Mouse (Mus musculus) forebrain, embryonic 10.5 days (tissue): ENCODE measurements around the gene Inka2. TPM values are rescaled to one million over a fixed set of nuclear protein-coding genes. Genes with fewer than 3 reads are reported as not detected.

Experiments
- DNase-seq: peaks from one replicate; pipeline ENCODE4 v3.0.0-alpha.2; 2017; ENCODE audit warnings: low spot score; ENCODE audit errors: extremely low spot score
- H3K27ac ChIP-seq: fragments of 300-500 bp; sonication (generic); 2 replicates; pipeline ENCODE4 v1.5.1; 2016; ENCODE audit warnings: mild to moderate bottlenecking
- H3K27me3 ChIP-seq: fragments of 300-500 bp; sonication (generic); 2 replicates; pipeline ENCODE4 v1.6.1; 2016; ENCODE audit warnings: mild to moderate bottlenecking; ENCODE audit not compliant: poor library complexity, severe bottlenecking
- H3K36me3 ChIP-seq: fragments of 300-500 bp; sonication (generic); replicated peaks from 2 replicates; pipeline ENCODE4 v1.6.1; 2016; ENCODE audit warnings: mild to moderate bottlenecking, moderate library complexity
- H3K4me1 ChIP-seq: fragments of 300-500 bp; sonication (generic); 2 replicates; pipeline ENCODE4 v1.6.1; 2016
- H3K4me3 ChIP-seq: fragments of 300-500 bp; sonication (generic); 2 replicates; pipeline ENCODE4 v1.5.1; 2016; ENCODE audit warnings: mild to moderate bottlenecking, moderate library complexity
- H3K9me3 ChIP-seq: fragments of 300-500 bp; sonication (generic); 2 replicates; pipeline ENCODE4 v1.6.1; 2016; ENCODE audit warnings: mild to moderate bottlenecking, moderate library complexity
- WGBS: fragments of 180-500 bp; shearing (Covaris S2); methylation state at CpG from one replicate; pipeline ENCODE4 v1.1.7; 2016; 5-methylcytosine and 5-hydroxymethylcytosine counted together
- polyA plus RNA-seq: library from polyadenylated mRNA; unstranded; fragments of >200 nt; fragmentation: Nextera tagmentation; extraction: Ambion mirVana; gene quantifications from 2 replicates; pipeline ENCODE4 v1.2.1, GENCODE M21; 2016

The Inka2 gene
- polyA plus RNA-seq, 1 experiment from 2014 or later, result 2.0 TPM

DNA sequence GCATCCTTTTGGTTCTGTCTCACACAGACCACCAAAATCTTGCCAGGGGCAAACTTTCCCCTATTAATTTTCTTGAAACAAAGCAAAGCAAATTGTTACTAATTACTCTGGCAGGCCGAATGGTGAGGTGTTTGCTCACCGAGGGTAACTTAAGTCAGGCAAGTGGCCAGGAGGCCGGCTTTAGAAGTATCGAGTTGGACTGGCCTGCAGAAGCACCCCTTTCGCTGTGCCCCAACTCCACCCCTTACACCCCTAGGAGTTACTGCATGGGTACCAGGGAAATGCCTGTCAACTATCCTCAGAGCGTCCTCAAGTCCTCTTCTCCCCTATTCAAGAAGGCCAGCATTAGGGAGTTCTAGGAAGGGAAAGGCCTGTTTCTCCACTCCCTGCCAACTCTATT lies 828 bp upstream of the Inka2 start:
- Histone ChIP-seq H3K4me1 (peaks cover 63% of the 10 kb centered on the region), H3K9me3 (no peaks in the 10 kb centered on the region), H3K27me3 (peaks cover 64% of the 10 kb centered on the region), H3K27ac (no peak overlapping the region), H3K4me3 (0 out of 2 replicates have a peak overlapping the region, but pooled peaks have one; percentile 60), H3K36me3 (no peaks in the 10 kb centered on the region)
- no peak for DNase-seq
- 51% methylated on average over 6 of the region's 6 CpGs for WGBS

DNA sequence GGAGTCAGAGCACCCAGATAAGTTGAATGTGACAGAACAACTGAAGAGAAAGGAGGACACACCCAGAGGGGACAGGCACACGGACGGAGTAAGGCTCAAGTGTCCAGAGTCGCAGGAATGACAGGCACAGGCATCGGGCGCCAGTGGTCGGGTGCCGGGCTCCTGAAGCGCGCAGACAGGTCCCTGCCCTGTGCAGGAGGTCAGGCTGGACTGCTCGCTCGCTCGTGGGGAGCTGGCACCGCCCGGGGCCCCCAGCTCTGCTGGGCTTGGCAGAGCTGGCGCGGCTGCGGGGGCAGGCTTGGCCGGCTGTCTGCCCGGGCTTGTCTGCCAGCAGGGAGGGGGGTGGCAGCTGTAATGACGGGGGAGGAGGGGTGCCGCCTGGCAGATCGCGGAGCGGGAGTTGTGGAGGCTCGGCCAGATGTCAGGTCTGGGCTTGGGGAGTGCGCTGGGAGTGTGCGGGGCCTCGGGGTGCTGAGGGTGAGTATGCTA lies 706 bp downstream of the Inka2 start:
- H3K27me3 ChIP-seq, result peaks cover 60% of the 10 kb centered on the region
- no peaks in the 10 kb centered on the region for H3K9me3 ChIP-seq
- H3K36me3 ChIP-seq, result no peaks in the 10 kb centered on the region
- peaks cover 55% of the 10 kb centered on the region for H3K4me1 ChIP-seq
- H3K4me3 ChIP-seq, result peak overlapping the region; percentile 60
- DNase-seq, result no peak
- under 1% methylated on average over 27 of the region's 28 CpGs for WGBS
- H3K27ac ChIP-seq, result peak overlapping the region; percentile 79

- H3K4me1 ChIP-seq, result peaks cover 55% of the 10 kb centered on the region
Measured at GRCm38 (mm10) chr3:105705561-105705960, 1.2 kb downstream of the Inka2 start.

DNA sequence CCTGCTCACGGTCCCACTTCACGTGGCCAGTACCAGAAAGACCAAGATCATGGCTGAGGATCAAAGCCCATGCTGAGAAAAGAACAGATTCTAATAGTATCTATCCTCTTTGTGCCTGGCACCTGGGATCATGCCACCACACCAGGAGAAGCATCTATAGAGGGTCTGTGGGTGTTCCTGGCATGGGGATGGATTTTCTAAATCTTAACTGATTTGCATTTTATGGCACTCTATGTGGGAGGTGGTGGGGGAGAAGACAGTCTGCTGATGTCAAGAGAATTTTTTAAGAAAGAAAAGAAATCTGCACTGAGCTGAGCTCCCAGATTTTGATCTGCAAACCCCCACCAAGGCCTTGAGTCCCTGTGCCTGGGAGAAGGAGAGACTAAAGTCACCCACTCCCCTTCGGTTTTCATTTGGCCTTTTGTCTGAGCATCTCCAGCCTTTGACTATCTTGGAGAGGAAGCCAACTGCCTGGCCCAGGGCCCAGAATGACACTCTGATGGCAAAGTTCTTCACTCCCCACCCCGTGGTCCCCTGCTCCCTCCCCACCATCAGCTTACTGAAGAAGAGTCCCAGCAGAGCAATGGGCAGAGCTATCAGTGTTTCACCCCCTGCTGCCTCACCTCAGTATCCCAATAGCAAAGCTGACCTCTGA lies 2.1 kb downstream of the Inka2 start:
- Histone ChIP-seq H3K27me3 (peaks cover 63% of the 10 kb centered on the region), H3K9me3 (no peaks in the 10 kb centered on the region), H3K36me3 (no peaks in the 10 kb centered on the region), H3K4me1 (peaks cover 51% of the 10 kb centered on the region), H3K4me3 (peak overlapping the region; percentile 60; the same call in 1 of the 2 replicates), H3K27ac (no peak overlapping the region)
- DNase-seq, result no peak
- 33% methylated on average over 4 of the region's 4 CpGs for WGBS

More at GRCm38 (mm10) chr3:105705561-105705960, 1.2 kb downstream of the Inka2 start:
- no peaks in the 10 kb centered on the region for H3K36me3 ChIP-seq
- peak overlapping the region; percentile 60 for H3K4me3 ChIP-seq
- H3K27ac ChIP-seq, result peak overlapping the region; percentile 79
- no peak for DNase-seq
- H3K27me3 ChIP-seq, result peaks cover 65% of the 10 kb centered on the region
- no peaks in the 10 kb centered on the region for H3K9me3 ChIP-seq
- 17% methylated on average over 3 of the region's 3 CpGs for WGBS

- Histone ChIP-seq H3K9me3 (no peaks in the 10 kb centered on the region), H3K27me3 (peaks cover 52% of the 10 kb centered on the region), H3K27ac (no peak overlapping the region), H3K36me3 (no peaks in the 10 kb centered on the region), H3K4me3 (no peak overlapping the region), H3K4me1 (peaks cover 51% of the 10 kb centered on the region)
- WGBS, result 8% methylated on average over 7 of the region's 7 CpGs
- DNase-seq, result no peak
Measured at GRCm38 (mm10) chr3:105707590-105707989, 3.2 kb downstream of the Inka2 start.

GRCm38 (mm10) chr3:105710246-105710645 lies 5.8 kb downstream of the Inka2 start:
- Histone ChIP-seq H3K27me3 (peaks cover 34% of the 10 kb centered on the region), H3K4me1 (peaks cover 57% of the 10 kb centered on the region), H3K27ac (no peak overlapping the region), H3K4me3 (no peak overlapping the region), H3K9me3 (no peaks in the 10 kb centered on the region), H3K36me3 (no peaks in the 10 kb centered on the region)
- no peak for DNase-seq
- 91% methylated on average over 6 of the region's 6 CpGs for WGBS

GRCm38 (mm10) chr3:105711741-105712140 lies 7.3 kb downstream of the Inka2 start:
- Histone ChIP-seq H3K27ac (no peak overlapping the region), H3K4me1 (peaks cover 54% of the 10 kb centered on the region), H3K9me3 (no peaks in the 10 kb centered on the region), H3K27me3 (peaks cover 19% of the 10 kb centered on the region), H3K36me3 (no peaks in the 10 kb centered on the region), H3K4me3 (no peak overlapping the region)
- DNase-seq, result no peak
- 73% methylated on average over 7 of the region's 7 CpGs for WGBS

DNA sequence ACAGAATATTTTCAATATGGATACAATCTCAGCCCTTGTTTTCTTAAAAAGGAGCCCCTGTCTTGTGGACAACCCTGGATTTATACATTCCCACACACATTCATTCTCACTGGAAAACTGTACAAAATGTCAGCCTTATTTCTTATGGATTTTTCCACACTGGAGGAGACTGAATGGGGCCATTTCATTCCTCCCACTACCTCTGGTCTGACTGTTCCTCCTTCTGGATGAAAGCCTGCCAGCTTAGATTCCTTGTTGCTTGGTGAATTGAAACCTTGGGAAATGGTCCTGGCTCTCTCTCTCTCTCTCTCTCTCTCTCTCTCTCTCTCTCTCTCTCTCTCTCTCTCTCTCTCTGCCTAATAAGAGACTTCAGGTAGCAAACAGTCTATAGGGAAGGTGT lies 8.4 kb downstream of the Inka2 start:
- Histone ChIP-seq H3K27ac (no peak overlapping the region), H3K4me1 (peaks cover 51% of the 10 kb centered on the region), H3K9me3 (no peaks in the 10 kb centered on the region), H3K36me3 (no peaks in the 10 kb centered on the region), H3K27me3 (0 out of 2 replicates have a peak, but pooled peaks cover 8% of the 10 kb centered on the region), H3K4me3 (no peak overlapping the region)
- DNase-seq, result no peak

GRCm38 (mm10) chr3:105714091-105714819 lies 9.9 kb downstream of the Inka2 start:
- H3K36me3 ChIP-seq, result no peaks in the 10 kb centered on the region
- 0 out of 2 replicates have a peak, but pooled peaks cover 7% of the 10 kb centered on the region for H3K27me3 ChIP-seq
- H3K27ac ChIP-seq, result peak overlapping the region; percentile 75
- no peak for DNase-seq
- WGBS, result 17% methylated on average over 8 of the region's 8 CpGs
- peaks cover 52% of the 10 kb centered on the region for H3K4me1 ChIP-seq
- H3K9me3 ChIP-seq, result no peaks in the 10 kb centered on the region
- peak overlapping the region; percentile 8; the same call in 1 of the 2 replicates for H3K4me3 ChIP-seq

DNA sequence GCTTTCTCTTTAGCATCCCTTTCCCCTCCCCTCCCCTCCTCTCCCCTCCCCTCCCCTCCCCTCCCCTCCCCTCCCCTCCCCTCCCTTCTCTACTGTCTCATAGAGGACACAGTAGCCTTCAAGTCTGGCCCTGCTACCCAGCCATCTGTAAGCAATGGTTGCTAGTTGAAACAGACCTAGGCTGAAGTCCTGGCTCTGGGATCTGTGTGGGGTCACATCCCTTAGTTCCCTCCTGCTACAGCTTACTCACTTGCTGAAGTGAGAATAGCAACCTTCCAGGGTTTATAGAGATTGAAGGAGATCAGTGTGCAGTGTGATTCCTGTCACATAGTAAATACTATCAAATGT lies 10.4 kb downstream of the Inka2 start:
- Histone ChIP-seq H3K4me3 (no peak overlapping the region), H3K27ac (peak overlapping the region; percentile 75; the same call in 1 of the 2 replicates), H3K4me1 (peaks cover 52% of the 10 kb centered on the region), H3K27me3 (0 out of 2 replicates have a peak, but pooled peaks cover 7% of the 10 kb centered on the region), H3K36me3 (no peaks in the 10 kb centered on the region), H3K9me3 (no peaks in the 10 kb centered on the region)
- no peak for DNase-seq

GRCm38 (mm10) chr3:105716353-105717000 lies 12.1 kb downstream of the Inka2 start:
- H3K27ac ChIP-seq, result 0 out of 2 replicates have a peak overlapping the region, but pooled peaks have one; percentile 12
- WGBS, result 63% methylated on average over 18 of the region's 18 CpGs
- H3K9me3 ChIP-seq, result no peaks in the 10 kb centered on the region
- no peak overlapping the region for H3K4me3 ChIP-seq
- H3K4me1 ChIP-seq, result peaks cover 60% of the 10 kb centered on the region
- no peak for DNase-seq
- no peaks in the 10 kb centered on the region for H3K27me3 ChIP-seq
- no peaks in the 10 kb centered on the region for H3K36me3 ChIP-seq

DNA sequence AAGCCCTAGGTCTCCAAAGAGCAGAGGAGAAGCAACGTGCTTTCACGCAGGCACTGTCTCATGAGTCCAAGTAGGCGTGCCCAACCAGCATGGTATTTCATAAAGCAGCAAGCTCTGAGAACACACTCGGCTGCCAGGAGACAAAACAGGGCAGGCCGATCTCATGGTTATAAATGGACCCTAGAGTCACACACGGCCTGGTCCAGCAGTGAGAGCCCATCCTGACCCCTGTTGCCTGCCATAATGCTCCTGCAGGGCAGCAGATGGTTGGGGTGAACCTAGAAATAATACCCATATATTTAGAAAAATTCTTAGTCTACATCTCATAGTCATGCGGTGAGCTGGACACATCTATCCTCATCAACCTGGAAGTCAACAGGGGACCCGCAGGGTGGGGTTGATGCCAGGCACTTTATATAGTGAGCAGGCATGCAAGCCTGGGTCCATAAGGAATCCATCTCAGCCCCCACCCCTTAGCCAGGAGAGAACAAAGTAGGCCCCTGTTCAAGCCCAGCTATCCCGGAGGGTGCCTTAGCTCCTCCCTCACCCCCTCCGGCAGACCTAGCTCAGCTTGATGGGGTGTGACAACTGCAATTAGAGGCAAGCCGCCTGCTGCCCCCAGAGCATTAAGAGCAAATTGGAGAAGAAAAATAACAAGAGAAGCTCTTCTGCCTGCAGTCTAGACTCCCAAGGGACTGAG lies 13.6 kb downstream of the Inka2 start:
- WGBS, result 62% methylated on average over 11 of the region's 11 CpGs
- no peak overlapping the region for H3K4me3 ChIP-seq
- H3K4me1 ChIP-seq, result peaks cover 56% of the 10 kb centered on the region
- H3K27me3 ChIP-seq, result no peaks in the 10 kb centered on the region
- H3K36me3 ChIP-seq, result no peaks in the 10 kb centered on the region
- no peaks in the 10 kb centered on the region for H3K9me3 ChIP-seq
- no peak for DNase-seq
- H3K27ac ChIP-seq, result peak overlapping the region; percentile 54
